Mouse (Mus musculus): ENCODE results near the gene Sapcd2. TPM values are rescaled to one million over a fixed set of nuclear protein-coding genes. Genes with fewer than 3 reads are reported as not detected.

Gene Sapcd2
- total and polyA plus RNA-seq, 2 experiments from 2014 or later, result 12.7 to 18.9 TPM

DNA sequence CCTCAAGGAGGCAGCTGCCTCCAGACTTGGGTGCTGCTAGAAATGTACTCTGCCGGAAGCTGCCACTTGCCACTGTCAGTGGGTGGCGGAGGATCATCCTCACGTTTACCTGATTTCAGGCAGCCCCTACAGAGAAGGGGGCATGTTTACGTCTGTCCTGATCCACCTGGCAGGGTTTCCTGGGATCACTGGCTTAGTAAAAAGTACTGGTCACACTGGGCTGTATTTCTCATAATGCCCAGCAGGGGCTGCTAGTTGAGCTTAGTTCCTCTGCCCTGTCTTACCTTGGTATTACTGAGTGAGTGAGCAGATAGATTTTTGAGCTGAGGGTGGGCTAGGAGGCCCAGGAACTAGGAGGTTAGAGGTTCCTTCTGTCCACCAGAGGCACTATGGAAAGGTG lies 4.5 kb downstream of the Sapcd2 start:
- WGBS, result 68% methylated on average over 4 of the region's 4 CpGs
- ATAC-seq (ENCODE audit: low FRiP score), result peak; percentile 20; the same call in 1 of the 2 replicates

DNA sequence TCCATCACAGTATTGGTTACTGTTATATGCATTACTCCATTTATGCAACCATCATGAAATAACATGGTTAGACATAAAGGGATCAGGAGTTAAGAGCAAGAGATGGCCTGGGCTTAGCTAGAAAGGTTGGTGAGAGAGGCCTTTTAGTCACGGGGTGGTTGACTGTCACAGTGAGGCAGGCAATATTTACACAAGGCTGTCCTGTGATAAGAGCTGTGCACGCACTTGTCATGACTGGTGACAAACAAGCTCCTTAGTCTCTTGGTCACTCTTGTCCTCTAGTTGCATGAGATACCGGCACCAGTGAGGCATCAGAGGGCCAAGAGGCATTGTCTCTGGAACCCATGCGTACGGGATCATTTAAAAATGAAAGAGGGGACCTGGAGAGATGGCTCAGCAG lies 12.4 kb downstream of the Sapcd2 start:
- no peak for ATAC-seq (ENCODE audit: low FRiP score)
- H3K27me3 ChIP-seq (ENCODE audit: insufficient read depth, low read length), result no peaks in the 10 kb centered on the region
- H3K4me2 ChIP-seq (ENCODE audit: low read depth, low read length, poor library complexity, severe bottlenecking), result no peak overlapping the region
- no peak for DNase-seq (ENCODE audit: low spot score)
- no peak for TF ChIP-seq CTCF (IDR thresholded peaks at IDR 0.05)
- H3K9ac ChIP-seq (replicated peaks; ENCODE audit: low read length, poor library complexity, severe bottlenecking), result no peak overlapping the region
- WGBS, result 78% methylated on average over 5 of the region's 5 CpGs
- no peaks in the 10 kb centered on the region for H3K9me3 ChIP-seq (ENCODE audit: low read length)
- no peaks in the 10 kb centered on the region for H3K36me3 ChIP-seq (ENCODE audit: insufficient read depth, low read length)
- H3K27ac ChIP-seq (ENCODE audit: low read depth, low read length), result no peak overlapping the region
- H3K4me3 ChIP-seq (ENCODE audit: low read depth, low read length), result no peak overlapping the region
- H3K4me1 ChIP-seq (ENCODE audit: insufficient read depth, low read length), result no peaks in the 10 kb centered on the region

More for the DNA sequence above, 4.5 kb downstream of the Sapcd2 start:
- H3K4me3 ChIP-seq (ENCODE audit: low read depth, low read length), result no peak overlapping the region
- no peaks in the 10 kb centered on the region for H3K9me3 ChIP-seq (ENCODE audit: low read length)
- DNase-seq (ENCODE audit: low spot score), result peak; percentile 79
- H3K27ac ChIP-seq (ENCODE audit: low read depth, low read length), result no peak overlapping the region
- H3K27me3 ChIP-seq (ENCODE audit: insufficient read depth, low read length), result no peaks in the 10 kb centered on the region; the same call in 1 of the 2 replicates
- H3K4me2 ChIP-seq (ENCODE audit: low read depth, low read length, poor library complexity, severe bottlenecking), result no peak overlapping the region
- H3K9ac ChIP-seq (replicated peaks; ENCODE audit: low read length, poor library complexity, severe bottlenecking), result no peak overlapping the region
- peak; percentile 86 for TF ChIP-seq CTCF (IDR thresholded peaks at IDR 0.05)
- no peaks in the 10 kb centered on the region for H3K36me3 ChIP-seq (ENCODE audit: insufficient read depth, low read length)
- H3K4me1 ChIP-seq (ENCODE audit: insufficient read depth, low read length), result 0 out of 2 replicates have a peak, but pooled peaks cover 5% of the 10 kb centered on the region

DNA sequence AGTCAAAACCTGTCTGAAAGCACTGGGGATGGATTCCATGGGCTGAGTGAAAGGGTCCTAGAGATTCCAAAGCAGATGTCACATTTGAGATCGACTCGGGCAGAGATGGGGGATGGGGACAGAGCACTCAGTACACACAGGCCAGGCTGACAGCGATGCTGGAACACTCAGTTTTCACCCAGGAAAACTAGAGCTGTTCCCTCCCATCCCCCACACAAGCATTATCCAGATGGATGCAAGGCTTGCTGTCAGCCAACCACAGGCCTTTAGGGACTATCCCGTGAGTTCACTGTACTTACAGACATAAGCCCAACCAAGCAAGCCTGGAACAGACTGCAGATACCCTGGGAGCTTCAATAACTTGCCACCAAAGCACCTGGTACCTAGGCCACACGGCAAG lies 19.1 kb downstream of the Sapcd2 start:
- peaks cover 12% of the 10 kb centered on the region for H3K27me3 ChIP-seq (ENCODE audit: insufficient read depth, low read length)
- H3K4me2 ChIP-seq (ENCODE audit: low read depth, low read length, poor library complexity, severe bottlenecking), result no peak overlapping the region
- TF ChIP-seq CTCF (IDR thresholded peaks at IDR 0.05), result no peak
- no peak overlapping the region for H3K9ac ChIP-seq (replicated peaks; ENCODE audit: low read length, poor library complexity, severe bottlenecking)
- DNase-seq (ENCODE audit: low spot score), result no peak
- no peak for ATAC-seq (ENCODE audit: low FRiP score)
- H3K27ac ChIP-seq (ENCODE audit: low read depth, low read length), result no peak overlapping the region
- no peaks in the 10 kb centered on the region for H3K36me3 ChIP-seq (ENCODE audit: insufficient read depth, low read length)
- no peak overlapping the region for H3K4me3 ChIP-seq (ENCODE audit: low read depth, low read length)
- WGBS, result 76% methylated on average over 5 of the region's 5 CpGs
- H3K9me3 ChIP-seq (ENCODE audit: low read length), result no peaks in the 10 kb centered on the region
- 0 out of 2 replicates have a peak, but pooled peaks cover 3% of the 10 kb centered on the region for H3K4me1 ChIP-seq (ENCODE audit: insufficient read depth, low read length)

DNA sequence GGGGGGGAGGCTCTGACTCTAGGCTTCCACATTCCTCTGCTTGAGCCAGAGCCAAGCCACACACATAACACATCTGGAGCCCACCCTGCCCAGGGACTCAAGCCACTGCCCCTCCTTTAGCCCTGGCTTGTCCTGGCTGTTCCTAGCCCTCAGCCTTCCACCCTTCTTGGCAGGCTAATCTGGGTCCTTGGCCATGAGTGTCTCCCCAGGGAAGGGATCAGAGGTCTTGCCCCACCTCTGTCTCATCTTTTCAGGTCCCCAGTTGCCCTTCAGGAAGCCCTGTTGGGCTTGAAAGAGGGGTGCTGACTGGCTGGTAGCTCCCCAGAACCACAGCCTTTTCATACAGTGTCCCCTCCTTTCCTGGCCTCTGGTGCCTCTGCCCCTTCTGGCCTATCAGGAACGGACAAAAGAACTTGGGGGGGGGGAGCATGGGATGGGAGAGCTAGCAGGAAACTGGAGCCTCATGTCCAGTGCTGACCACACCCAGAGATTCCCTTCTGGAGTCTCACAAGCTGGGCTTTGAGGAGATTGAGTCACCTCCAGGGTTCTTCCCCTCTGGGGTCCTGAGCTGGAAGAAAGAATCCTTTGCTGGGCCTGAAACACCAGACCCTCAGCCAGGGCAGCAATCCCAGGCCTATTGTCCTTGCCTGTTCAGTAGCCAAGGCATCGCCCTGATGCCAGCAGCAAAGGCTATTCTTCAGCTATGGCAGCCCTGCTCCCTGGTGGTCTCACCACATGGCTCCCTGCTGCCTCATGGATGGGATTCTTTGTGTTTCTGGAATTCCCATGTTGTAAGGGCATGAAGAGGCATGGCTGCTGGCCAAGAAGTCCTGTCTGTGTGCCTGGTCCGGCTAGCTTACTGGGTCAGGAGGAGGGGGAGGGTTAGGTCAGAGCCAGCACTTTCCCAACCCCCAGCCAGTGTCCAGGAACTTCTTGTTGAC lies 22.4 kb downstream of the Sapcd2 start:
- no peaks in the 10 kb centered on the region for H3K36me3 ChIP-seq (ENCODE audit: insufficient read depth, low read length)
- ATAC-seq (ENCODE audit: low FRiP score), result peak; percentile 74
- H3K4me2 ChIP-seq (ENCODE audit: low read depth, low read length, poor library complexity, severe bottlenecking), result no peak overlapping the region
- no peaks in the 10 kb centered on the region for H3K9me3 ChIP-seq (ENCODE audit: low read length)
- no peak overlapping the region for H3K4me3 ChIP-seq (ENCODE audit: low read depth, low read length)
- H3K9ac ChIP-seq (replicated peaks; ENCODE audit: low read length, poor library complexity, severe bottlenecking), result no peak overlapping the region
- peak; percentile 86 for DNase-seq (ENCODE audit: low spot score)
- no peak for TF ChIP-seq CTCF (IDR thresholded peaks at IDR 0.05)
- H3K27me3 ChIP-seq (ENCODE audit: insufficient read depth, low read length), result peaks cover 40% of the 10 kb centered on the region
- peak overlapping the region; percentile 38; the same call in 1 of the 2 replicates for H3K27ac ChIP-seq (ENCODE audit: low read depth, low read length)
- H3K4me1 ChIP-seq (ENCODE audit: insufficient read depth, low read length), result 0 out of 2 replicates have a peak, but pooled peaks cover 8% of the 10 kb centered on the region
- 15% methylated on average over 3 of the region's 3 CpGs for WGBS

DNA sequence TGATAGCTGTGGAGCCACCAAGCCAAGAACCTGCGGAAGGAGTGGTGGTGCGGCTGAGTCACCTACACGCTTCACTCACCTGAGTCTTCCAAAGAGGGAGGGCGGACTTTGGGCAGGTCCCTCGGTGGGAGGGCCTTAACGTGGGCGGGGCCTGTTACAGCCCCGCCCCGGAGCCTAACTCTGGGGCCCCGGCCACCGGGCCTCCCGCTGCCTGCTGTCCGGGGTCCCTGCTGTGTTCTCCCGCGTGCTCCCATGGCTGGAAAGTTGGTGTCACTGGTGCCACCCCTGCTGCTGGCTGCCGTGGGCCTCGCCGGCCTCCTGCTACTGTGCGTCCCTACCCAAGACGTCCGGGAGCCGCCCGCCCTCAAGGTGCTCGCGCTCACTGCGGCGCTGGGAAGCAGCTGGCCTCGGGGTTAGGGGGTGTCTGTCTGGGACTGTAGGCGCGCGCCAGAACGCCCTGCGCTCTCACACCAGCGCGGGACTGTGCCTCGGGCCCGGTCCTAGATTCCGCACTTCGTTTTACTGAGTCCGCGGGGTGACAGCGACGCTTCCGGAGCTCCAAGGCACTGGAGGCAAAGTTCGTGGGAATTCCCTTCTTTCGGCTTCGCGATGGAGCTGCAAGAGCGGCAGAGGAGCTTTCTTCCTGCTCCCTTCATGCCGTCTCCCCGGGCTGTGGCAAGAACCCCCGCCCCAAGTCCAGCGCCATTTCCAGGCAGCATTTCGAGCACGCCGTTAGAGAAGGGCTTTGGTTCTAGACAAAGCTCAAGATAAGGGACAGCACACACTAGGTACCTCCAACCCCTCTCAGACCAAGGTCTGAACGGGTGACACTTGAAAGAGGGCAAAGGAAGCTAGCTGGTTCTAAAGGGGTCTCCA lies 23.8 kb downstream of the Sapcd2 start, which contains the start of gene Entpd2:
Gene Entpd2 (plus strand): TSS at position 154 of the 876 bp plus-strand sequence.
- peak; percentile 44 for TF ChIP-seq CTCF (IDR thresholded peaks at IDR 0.05)
- 0 out of 2 replicates have a peak within 1 kb of the TSS, but pooled peaks have one; percentile 19 for H3K27ac ChIP-seq (ENCODE audit: low read depth, low read length)
- peak; percentile 69 for DNase-seq (ENCODE audit: low spot score)
- H3K27me3 ChIP-seq (ENCODE audit: insufficient read depth, low read length), result peaks cover 40% of the 10 kb centered on the region
- 2% methylated on average over 57 of the region's 57 CpGs for WGBS
- peaks cover 13% of the 10 kb centered on the region; the same call in 1 of the 2 replicates for H3K4me1 ChIP-seq (ENCODE audit: insufficient read depth, low read length)
- no peak for ATAC-seq (ENCODE audit: low FRiP score)
- no peaks in the 10 kb centered on the region for H3K36me3 ChIP-seq (ENCODE audit: insufficient read depth, low read length)
- no peak within 1 kb of the TSS; the same call in 1 of the 2 replicates for H3K9ac ChIP-seq (replicated peaks; ENCODE audit: low read length, poor library complexity, severe bottlenecking)
- peak within 1 kb of the TSS; percentile 34 for H3K4me3 ChIP-seq (ENCODE audit: low read depth, low read length)
- peak within 1 kb of the TSS; percentile 62 for H3K4me2 ChIP-seq (ENCODE audit: low read depth, low read length, poor library complexity, severe bottlenecking)
- no peaks in the 10 kb centered on the region for H3K9me3 ChIP-seq (ENCODE audit: low read length)

Data from midbrain, postnatal 0 days (tissue).